Mouse (Mus musculus): ENCODE results near the gene Spi1. TPM values are rescaled to one million over a fixed set of nuclear protein-coding genes. Genes with fewer than 3 reads are reported as not detected.

The Spi1 gene
- polyA plus RNA-seq, 1 experiment from 2014 or later: 3.3 TPM

GRCm38 (mm10) chr2:91053934-91054382 lies 28.2 kb upstream of the Spi1 start, which contains the start of gene Psmc3:
TSS of gene Psmc3 (plus strand) at chr2:91054009.
- Histone ChIP-seq H3K36me3 (peaks cover 41% of the 10 kb centered on the region), H3K4me3 (peak within 1 kb of the TSS; percentile 85), H3K27me3 (no peaks in the 10 kb centered on the region), H3K9ac (replicated peaks) (peak within 1 kb of the TSS; percentile 82), H3K27ac (replicated peaks) (peak within 1 kb of the TSS; percentile 78), H3K4me2 (replicated peaks) (peak within 1 kb of the TSS; percentile 97), H3K4me1 (peaks cover 16% of the 10 kb centered on the region), H3K9me3 (no peaks in the 10 kb centered on the region)
- under 1% methylated on average over 40 of the region's 40 CpGs for WGBS
- peak; percentile 99 for ATAC-seq (ENCODE audit: low FRiP score, low read depth)

- Histone ChIP-seq H3K36me3 (peaks cover 77% of the 10 kb centered on the region), H3K4me2 (replicated peaks) (no peak overlapping the region), H3K9me3 (no peaks in the 10 kb centered on the region), H3K4me3 (no peak overlapping the region), H3K9ac (replicated peaks) (no peak overlapping the region), H3K27ac (replicated peaks) (no peak overlapping the region), H3K27me3 (no peaks in the 10 kb centered on the region), H3K4me1 (peaks cover 10% of the 10 kb centered on the region)
- ATAC-seq (ENCODE audit: low FRiP score, low read depth): no peak
- 92% methylated on average over 5 of the region's 5 CpGs for WGBS
These were observed 23.8 kb upstream of the Spi1 start for GRCm38 (mm10) chr2:91058435-91058834.

GRCm38 (mm10) chr2:91059376-91059775 lies 22.8 kb upstream of the Spi1 start:
- Histone ChIP-seq H3K27ac (replicated peaks) (no peak overlapping the region), H3K9ac (replicated peaks) (no peak overlapping the region), H3K27me3 (no peaks in the 10 kb centered on the region), H3K36me3 (peaks cover 86% of the 10 kb centered on the region), H3K9me3 (no peaks in the 10 kb centered on the region), H3K4me2 (replicated peaks) (no peak overlapping the region), H3K4me1 (peaks cover 10% of the 10 kb centered on the region), H3K4me3 (no peak overlapping the region)
- WGBS: 98% methylated on average over 2 of the region's 2 CpGs
- no peak for ATAC-seq (ENCODE audit: low FRiP score, low read depth)

GRCm38 (mm10) chr2:91060544-91061355 lies 21.4 kb upstream of the Spi1 start:
- no peak overlapping the region for H3K4me3 ChIP-seq
- H3K4me2 ChIP-seq (replicated peaks): no peak overlapping the region

GRCm38 (mm10) chr2:91061849-91062481 lies 20.2 kb upstream of the Spi1 start:
- Histone ChIP-seq H3K27ac (replicated peaks) (no peak overlapping the region), H3K9ac (replicated peaks) (no peak overlapping the region), H3K9me3 (no peaks in the 10 kb centered on the region), H3K4me2 (replicated peaks) (no peak overlapping the region), H3K4me3 (no peak overlapping the region), H3K36me3 (peaks cover 79% of the 10 kb centered on the region), H3K4me1 (no peaks in the 10 kb centered on the region), H3K27me3 (no peaks in the 10 kb centered on the region)
- no peak for ATAC-seq (ENCODE audit: low FRiP score, low read depth)
- WGBS: 89% methylated on average over 6 of the region's 6 CpGs

More at GRCm38 (mm10) chr2:91060544-91061355, 21.4 kb upstream of the Spi1 start:
- no peak overlapping the region for H3K27ac ChIP-seq (replicated peaks)
- H3K4me1 ChIP-seq: no peaks in the 10 kb centered on the region
- H3K9me3 ChIP-seq: no peaks in the 10 kb centered on the region
- H3K27me3 ChIP-seq: no peaks in the 10 kb centered on the region
- H3K9ac ChIP-seq (replicated peaks): no peak overlapping the region
- peak; percentile 20; the same call in 1 of the 2 replicates for ATAC-seq (ENCODE audit: low FRiP score, low read depth)
- WGBS: 84% methylated on average over 10 of the region's 10 CpGs
- H3K36me3 ChIP-seq: peaks cover 86% of the 10 kb centered on the region

- no peak overlapping the region for H3K4me2 ChIP-seq (replicated peaks)
- no peaks in the 10 kb centered on the region for H3K4me1 ChIP-seq
- H3K36me3 ChIP-seq: peaks cover 72% of the 10 kb centered on the region
- H3K27ac ChIP-seq (replicated peaks): no peak overlapping the region
- 92% methylated on average over 16 of the region's 16 CpGs for WGBS
- ATAC-seq (ENCODE audit: low FRiP score, low read depth): no peak
- H3K27me3 ChIP-seq: no peaks in the 10 kb centered on the region
- no peaks in the 10 kb centered on the region for H3K9me3 ChIP-seq
- H3K9ac ChIP-seq (replicated peaks): no peak overlapping the region
- no peak overlapping the region for H3K4me3 ChIP-seq
These were observed 19.2 kb upstream of the Spi1 start for GRCm38 (mm10) chr2:91062779-91063606.

- Histone ChIP-seq H3K4me1 (peaks cover 10% of the 10 kb centered on the region), H3K36me3 (peaks cover 60% of the 10 kb centered on the region), H3K4me2 (replicated peaks) (no peak overlapping the region), H3K27ac (replicated peaks) (no peak overlapping the region), H3K27me3 (no peaks in the 10 kb centered on the region), H3K4me3 (no peak overlapping the region), H3K9ac (replicated peaks) (no peak overlapping the region), H3K9me3 (no peaks in the 10 kb centered on the region)
- WGBS: 87% methylated on average over 6 of the region's 6 CpGs
- ATAC-seq (ENCODE audit: low FRiP score, low read depth): no peak
These were observed 18.0 kb upstream of the Spi1 start for GRCm38 (mm10) chr2:91064211-91064610.

- Histone ChIP-seq H3K27ac (replicated peaks) (no peak overlapping the region), H3K4me3 (no peak overlapping the region), H3K9me3 (no peaks in the 10 kb centered on the region), H3K4me2 (replicated peaks) (no peak overlapping the region), H3K27me3 (no peaks in the 10 kb centered on the region), H3K9ac (replicated peaks) (no peak overlapping the region), H3K36me3 (peaks cover 51% of the 10 kb centered on the region), H3K4me1 (peaks cover 15% of the 10 kb centered on the region)
- WGBS: 43% methylated on average over 3 of the region's 3 CpGs
- ATAC-seq (ENCODE audit: low FRiP score, low read depth): no peak
These were observed 16.6 kb upstream of the Spi1 start for GRCm38 (mm10) chr2:91065544-91065943.

- peaks cover 43% of the 10 kb centered on the region for H3K36me3 ChIP-seq
- no peak overlapping the region for H3K27ac ChIP-seq (replicated peaks)
- H3K4me2 ChIP-seq (replicated peaks): no peak overlapping the region
- no peaks in the 10 kb centered on the region for H3K27me3 ChIP-seq
- no peak for ATAC-seq (ENCODE audit: low FRiP score, low read depth)
- peaks cover 22% of the 10 kb centered on the region for H3K4me1 ChIP-seq
- no peak overlapping the region for H3K9ac ChIP-seq (replicated peaks)
- 83% methylated on average over 3 of the region's 3 CpGs for WGBS
- no peak overlapping the region for H3K4me3 ChIP-seq
- no peaks in the 10 kb centered on the region for H3K9me3 ChIP-seq
These were observed 15.7 kb upstream of the Spi1 start for GRCm38 (mm10) chr2:91066455-91066854.

GRCm38 (mm10) chr2:91068162-91068871 lies 13.9 kb upstream of the Spi1 start:
- Histone ChIP-seq H3K4me2 (replicated peaks) (peak overlapping the region; percentile 82), H3K4me3 (no peak overlapping the region), H3K9ac (replicated peaks) (no peak overlapping the region), H3K4me1 (peaks cover 22% of the 10 kb centered on the region), H3K27ac (replicated peaks) (no peak overlapping the region), H3K36me3 (peaks cover 24% of the 10 kb centered on the region), H3K27me3 (no peaks in the 10 kb centered on the region), H3K9me3 (no peaks in the 10 kb centered on the region)
- ATAC-seq (ENCODE audit: low FRiP score, low read depth): no peak
- WGBS: 59% methylated on average over 13 of the region's 13 CpGs

- 50% methylated on average over 6 of the region's 6 CpGs for WGBS
- Histone ChIP-seq H3K9ac (replicated peaks) (no peak overlapping the region), H3K9me3 (no peaks in the 10 kb centered on the region), H3K4me1 (peaks cover 22% of the 10 kb centered on the region), H3K27ac (replicated peaks) (no peak overlapping the region), H3K27me3 (no peaks in the 10 kb centered on the region), H3K4me3 (peak overlapping the region; percentile 75), H3K36me3 (peaks cover 19% of the 10 kb centered on the region), H3K4me2 (replicated peaks) (peak overlapping the region; percentile 82)
- ATAC-seq (ENCODE audit: low FRiP score, low read depth): no peak
These were observed 13.4 kb upstream of the Spi1 start for GRCm38 (mm10) chr2:91068872-91069165.

Data from midbrain, embryonic 12.5 days (tissue).